Mouse (Mus musculus): Measurements from ENCODE around the gene Lnx2.

Gene Lnx2

GRCm38 (mm10) chr5:147020579-147020978 lies 55.8 kb downstream of the Lnx2 start:
- DNase-seq (ENCODE audit: low read depth, low spot score) = no peak

- DNase-seq (ENCODE audit: low read depth, low spot score) = no peak
Observed at GRCm38 (mm10) chr5:147018761-147019160, 57.6 kb downstream of the Lnx2 start.

GRCm38 (mm10) chr5:147017526-147017925 lies 58.9 kb downstream of the Lnx2 start:
- DNase-seq (ENCODE audit: low read depth, low spot score) = no peak

- DNase-seq (ENCODE audit: low read depth, low spot score) = no peak
Observed at GRCm38 (mm10) chr5:147016622-147017021, 59.8 kb downstream of the Lnx2 start.

GRCm38 (mm10) chr5:147015191-147015590 lies 61.2 kb downstream of the Lnx2 start:
- DNase-seq (ENCODE audit: low read depth, low spot score) = no peak

GRCm38 (mm10) chr5:147013845-147014244 lies 62.5 kb downstream of the Lnx2 start:
- peak; percentile 26 for DNase-seq (ENCODE audit: low read depth, low spot score)

- DNase-seq (ENCODE audit: low read depth, low spot score) = no peak
Observed at GRCm38 (mm10) chr5:147011333-147011732, 65.1 kb downstream of the Lnx2 start.

- no peak for DNase-seq (ENCODE audit: low read depth, low spot score)
Observed at GRCm38 (mm10) chr5:147003303-147003702, 73.1 kb downstream of the Lnx2 start.

- no peak for DNase-seq (ENCODE audit: low read depth, low spot score)
Observed at GRCm38 (mm10) chr5:147001312-147001711, 75.1 kb downstream of the Lnx2 start.

GRCm38 (mm10) chr5:146998802-146999201 lies 77.6 kb downstream of the Lnx2 start:
- DNase-seq (ENCODE audit: low read depth, low spot score) = no peak

GRCm38 (mm10) chr5:146996812-146997211 lies 79.6 kb downstream of the Lnx2 start:
- no peak for DNase-seq (ENCODE audit: low read depth, low spot score)

GRCm38 (mm10) chr5:146994973-146995372 lies 81.4 kb downstream of the Lnx2 start:
- DNase-seq (ENCODE audit: low read depth, low spot score) = no peak

GRCm38 (mm10) chr5:146993509-146993908 lies 82.9 kb downstream of the Lnx2 start:
- no peak for DNase-seq (ENCODE audit: low read depth, low spot score)

GRCm38 (mm10) chr5:146989051-146989450 lies 87.3 kb downstream of the Lnx2 start:
- DNase-seq (ENCODE audit: low read depth, low spot score) = no peak

- DNase-seq (ENCODE audit: low read depth, low spot score) = no peak
Observed at GRCm38 (mm10) chr5:146987588-146987987, 88.8 kb downstream of the Lnx2 start.

GRCm38 (mm10) chr5:146985725-146986433 lies 90.5 kb downstream of the Lnx2 start:
- DNase-seq (ENCODE audit: low read depth, low spot score) = no peak

- DNase-seq (ENCODE audit: low read depth, low spot score) = no peak
Observed at GRCm38 (mm10) chr5:146983216-146983615, 93.2 kb downstream of the Lnx2 start.

GRCm38 (mm10) chr5:146981376-146981775 lies 95.0 kb downstream of the Lnx2 start:
- DNase-seq (ENCODE audit: low read depth, low spot score) = no peak

- DNase-seq (ENCODE audit: low read depth, low spot score) = no peak
Observed at GRCm38 (mm10) chr5:146974781-146975123, 101.6 kb downstream of the Lnx2 start.

GRCm38 (mm10) chr5:146973858-146974780 lies 102.3 kb downstream of the Lnx2 start:
- DNase-seq (ENCODE audit: low read depth, low spot score) = no peak

GRCm38 (mm10) chr5:146973353-146973752 lies 103.0 kb downstream of the Lnx2 start:
- DNase-seq (ENCODE audit: low read depth, low spot score) = no peak

GRCm38 (mm10) chr5:146971776-146972561 lies 104.4 kb downstream of the Lnx2 start:
- DNase-seq (ENCODE audit: low read depth, low spot score) = no peak

All from brain, embryonic 18.5 days (tissue).